Mouse (Mus musculus) thymus, adult 2 months (tissue): ENCODE data around the gene Aig1. TPM values are rescaled to one million over a fixed set of nuclear protein-coding genes. Genes with fewer than 3 reads are reported as not detected.

Experiments
- DNase-seq: peaks from one replicate; pipeline ENCODE4 v3.0.0; 2021
- H3K27ac ChIP-seq: fragments of 200-500 bp; 2 replicates; pipeline ENCODE4 v1.5.1; 2012; ENCODE audit warnings: low read length, control low read depth; ENCODE audit not compliant: control insufficient read depth, insufficient read depth
- H3K27me3 ChIP-seq: fragments of 200-500 bp; 2 replicates; pipeline ENCODE4 v1.6.1; 2012; ENCODE audit warnings: mild to moderate bottlenecking, low read length, moderate library complexity, mixed read lengths; ENCODE audit not compliant: control insufficient read depth, insufficient read depth
- H3K36me3 ChIP-seq: fragments of 200-500 bp; 2 replicates; pipeline ENCODE4 v1.6.1; 2012; ENCODE audit warnings: mild to moderate bottlenecking, low read length, moderate library complexity; ENCODE audit not compliant: control insufficient read depth, insufficient read depth
- H3K4me1 ChIP-seq: fragments of 200-500 bp; replicated peaks from 2 replicates; pipeline ENCODE4 v1.6.1; 2012; ENCODE audit warnings: low read length; ENCODE audit not compliant: control insufficient read depth, insufficient read depth
- H3K4me3 ChIP-seq: fragments of 200-500 bp; 2 replicates; pipeline ENCODE4 v1.5.1; 2012; ENCODE audit warnings: mild to moderate bottlenecking, low read length, control low read depth, moderate library complexity; ENCODE audit not compliant: control insufficient read depth, insufficient read depth
- CTCF ChIP-seq: fragments of 200-500 bp; IDR thresholded peaks from 2 replicates; pipeline ENCODE4 v1.5.1; 2012; ENCODE audit warnings: mild to moderate bottlenecking, control low read depth, low read length, moderate library complexity, borderline replicate concordance; ENCODE audit not compliant: control insufficient read depth, poor library complexity, insufficient read depth; ENCODE audit errors: extremely low read depth
- POLR2A ChIP-seq: fragments of 200-500 bp; IDR thresholded peaks from 2 replicates; pipeline ENCODE4 v1.6.1; 2012; ENCODE audit warnings: mild to moderate bottlenecking, low read length, control low read depth, moderate library complexity; ENCODE audit not compliant: control insufficient read depth, poor library complexity, insufficient read depth; ENCODE audit errors: extremely low read depth
- WGBS: fragments of 180-500 bp; shearing (Covaris S2); methylation state at CpG from one replicate; pipeline ENCODE4 v1.1.7; 2018; 5-methylcytosine and 5-hydroxymethylcytosine counted together
- polyA plus RNA-seq: library from polyadenylated mRNA; depleted of rRNA; stranded (reverse); fragments of >200 nt; gene quantifications from 2 replicates; pipeline ENCODE4 v1.2.3, GENCODE M21; 2012

Gene Aig1
- polyA plus RNA-seq, 1 experiment: 26.5 TPM

GRCm38 (mm10) chr10:13686127-13686526, 182.7 kb downstream of the Aig1 start:
- Histone ChIP-seq H3K27me3 (no peaks in the 10 kb centered on the region), H3K4me3 (no peak overlapping the region), H3K4me1 (no peaks in the 10 kb centered on the region; the same call in 1 of the 2 replicates), H3K27ac (no peak overlapping the region), H3K36me3 (no peaks in the 10 kb centered on the region)
- TF ChIP-seq POLR2A (no peak), CTCF (no peak)
- 39% methylated on average over 5 of the region's 5 CpGs for WGBS
- DNase-seq: no peak

DNA sequence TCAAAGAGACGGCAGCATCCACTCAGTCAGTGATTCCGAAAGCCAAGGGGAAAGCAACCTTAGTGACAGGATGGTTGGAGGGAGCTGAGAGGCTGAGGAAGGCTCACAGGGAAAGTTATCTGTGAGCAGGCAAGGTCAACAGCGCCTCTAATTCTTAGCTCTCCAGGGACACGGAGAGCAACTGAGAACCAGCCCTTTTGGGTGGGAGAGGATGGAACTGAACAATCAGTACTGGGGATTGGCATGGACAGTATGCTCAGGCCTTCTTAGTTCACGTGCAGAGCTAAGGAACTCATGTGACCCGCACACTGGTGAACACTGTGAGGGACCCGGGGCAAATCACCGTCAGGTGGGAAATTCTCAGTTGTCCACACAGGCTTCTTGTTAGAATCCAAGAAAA, 183.4 kb downstream of the Aig1 start:
- DNase-seq: no peak
- H3K4me3 ChIP-seq: no peak overlapping the region
- no peaks in the 10 kb centered on the region for H3K36me3 ChIP-seq
- no peaks in the 10 kb centered on the region; the same call in 1 of the 2 replicates for H3K4me1 ChIP-seq
- no peaks in the 10 kb centered on the region for H3K27me3 ChIP-seq
- TF ChIP-seq POLR2A (no peak), CTCF (no peak)
- H3K27ac ChIP-seq: no peak overlapping the region
- 95% methylated on average over 8 of the region's 8 CpGs for WGBS

DNA sequence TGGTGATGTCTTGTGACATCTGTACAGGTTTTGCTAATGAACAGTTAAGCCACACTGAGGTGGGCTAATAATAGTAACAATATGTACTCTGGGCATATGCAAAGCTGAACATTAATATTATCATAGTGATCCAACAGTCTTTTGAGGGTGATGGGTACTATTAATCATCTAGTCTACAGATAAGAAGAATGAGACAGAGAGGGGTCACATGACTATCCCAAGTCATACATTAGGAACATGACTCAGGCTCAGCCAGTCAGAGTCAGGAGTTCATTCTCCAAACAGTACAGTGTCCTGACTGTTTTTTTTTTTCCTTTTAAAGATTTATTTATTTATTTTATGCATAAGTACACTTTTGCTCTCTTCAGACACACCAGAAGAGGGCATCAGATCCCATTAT, 184.3 kb downstream of the Aig1 start:
- Histone ChIP-seq H3K4me1 (no peaks in the 10 kb centered on the region; the same call in 1 of the 2 replicates), H3K36me3 (no peaks in the 10 kb centered on the region), H3K27me3 (no peaks in the 10 kb centered on the region), H3K4me3 (no peak overlapping the region), H3K27ac (no peak overlapping the region)
- TF ChIP-seq POLR2A: no peak
- TF ChIP-seq CTCF: no peak
- DNase-seq: no peak

GRCm38 (mm10) chr10:13682565-13682964, 186.2 kb downstream of the Aig1 start:
- DNase-seq: peak; percentile 16
- H3K36me3 ChIP-seq: no peaks in the 10 kb centered on the region
- H3K4me1 ChIP-seq: no peaks in the 10 kb centered on the region; the same call in 1 of the 2 replicates
- H3K4me3 ChIP-seq: no peak overlapping the region
- TF ChIP-seq CTCF (peak; percentile 45; the same call in 1 of the 2 replicates), POLR2A (no peak)
- no peak overlapping the region for H3K27ac ChIP-seq
- no peaks in the 10 kb centered on the region for H3K27me3 ChIP-seq
- WGBS: 84% methylated on average over 3 of the region's 3 CpGs

GRCm38 (mm10) chr10:13677440-13677839, 191.3 kb downstream of the Aig1 start:
- no peak for DNase-seq
- Histone ChIP-seq H3K27me3 (no peaks in the 10 kb centered on the region), H3K4me1 (no peaks in the 10 kb centered on the region), H3K4me3 (no peak overlapping the region), H3K27ac (no peak overlapping the region), H3K36me3 (no peaks in the 10 kb centered on the region)
- TF ChIP-seq POLR2A (no peak), CTCF (no peak)
- WGBS: 95% methylated on average over 2 of the region's 2 CpGs

DNA sequence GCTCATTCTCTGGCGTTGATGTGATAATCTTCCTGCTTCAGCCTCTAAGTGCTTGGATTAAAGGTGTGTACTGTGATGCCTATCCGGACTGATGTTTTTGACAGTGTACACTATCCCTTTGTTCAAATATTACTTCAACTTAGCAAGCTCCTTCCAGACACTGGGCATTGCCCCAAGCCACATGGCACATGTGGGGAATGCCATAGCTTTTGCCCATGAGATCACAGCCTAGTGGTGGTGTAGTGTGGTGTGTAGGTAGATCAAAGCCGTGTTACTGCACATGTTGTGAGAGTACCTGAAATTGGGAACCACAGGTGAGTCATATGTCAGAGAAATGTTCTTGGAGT, 193.8 kb downstream of the Aig1 start:
- no peaks in the 10 kb centered on the region for H3K36me3 ChIP-seq
- 94% methylated on average over 3 of the region's 3 CpGs for WGBS
- no peak overlapping the region for H3K4me3 ChIP-seq
- no peaks in the 10 kb centered on the region for H3K27me3 ChIP-seq
- H3K27ac ChIP-seq: no peak overlapping the region
- DNase-seq: no peak
- no peaks in the 10 kb centered on the region for H3K4me1 ChIP-seq
- TF ChIP-seq CTCF (no peak), POLR2A (no peak)

- 97% methylated on average over 7 of the region's 7 CpGs for WGBS
- H3K27ac ChIP-seq: no peak overlapping the region
- H3K4me1 ChIP-seq: no peaks in the 10 kb centered on the region
- DNase-seq: no peak
- no peak for TF ChIP-seq CTCF
- TF ChIP-seq POLR2A: no peak
- no peak overlapping the region for H3K4me3 ChIP-seq
- no peaks in the 10 kb centered on the region for H3K27me3 ChIP-seq
- H3K36me3 ChIP-seq: no peaks in the 10 kb centered on the region
Measured at GRCm38 (mm10) chr10:13674304-13675032, 194.3 kb downstream of the Aig1 start.
